Mouse (Mus musculus) embryo, embryonic 10 days (tissue): ENCODE results near the gene Fkbp6.
"Not testable (repeated sequence)": the region's sequence is repeated elsewhere in the genome, so short reads cannot be mapped to it uniquely, and the experiment has no call there.

Experiments
- DNase-seq: peaks from one replicate; pipeline ENCODE4 v3.0.0-alpha.2; 2015; ENCODE audit warnings: low spot score

Fkbp6 gene

GRCm38 (mm10) chr5:135349862-135350261 is at the start of gene Fkbp6:
Fkbp6 (minus strand) TSS chr5:135350044.
- DNase-seq: no peak

- no peak for DNase-seq
Measured at GRCm38 (mm10) chr5:135399382-135399781, 49.5 kb upstream of the Fkbp6 start.

GRCm38 (mm10) chr5:135395826-135396225 is 46.0 kb upstream of the Fkbp6 start:
- DNase-seq: peak; percentile 64

- peak; percentile 93 for DNase-seq
Measured at GRCm38 (mm10) chr5:135394004-135394823, 44.4 kb upstream of the Fkbp6 start, which contains the start of gene Pom121. Pom121 (minus strand) TSS chr5:135394546.

- DNase-seq: no peak
Measured at GRCm38 (mm10) chr5:135383771-135384170, 33.9 kb upstream of the Fkbp6 start.

GRCm38 (mm10) chr5:135382746-135383145 is 32.9 kb upstream of the Fkbp6 start:
- DNase-seq: no peak

GRCm38 (mm10) chr5:135381356-135381925 is 31.6 kb upstream of the Fkbp6 start:
- no peak for DNase-seq

- DNase-seq: no peak
Measured at GRCm38 (mm10) chr5:135380681-135381080, 30.8 kb upstream of the Fkbp6 start.

GRCm38 (mm10) chr5:135376341-135376740 is 26.5 kb upstream of the Fkbp6 start:
- DNase-seq: no peak

GRCm38 (mm10) chr5:135375167-135375566 is 25.3 kb upstream of the Fkbp6 start:
- no peak for DNase-seq

- no peak for DNase-seq
Measured at GRCm38 (mm10) chr5:135373601-135374000, 23.8 kb upstream of the Fkbp6 start.

- DNase-seq: no peak
Measured at GRCm38 (mm10) chr5:135371195-135371594, 21.4 kb upstream of the Fkbp6 start.

- peak; percentile 98 for DNase-seq
Measured at GRCm38 (mm10) chr5:135369787-135370654, 20.2 kb upstream of the Fkbp6 start, which contains the start of gene Nsun5. Nsun5 (plus strand) TSS chr5:135369953.

GRCm38 (mm10) chr5:135369196-135369595 is 19.4 kb upstream of the Fkbp6 start:
- DNase-seq: not testable (repeated sequence)

GRCm38 (mm10) chr5:135368312-135368711 is 18.5 kb upstream of the Fkbp6 start:
- DNase-seq: no peak

GRCm38 (mm10) chr5:135367841-135368240 is 18.0 kb upstream of the Fkbp6 start:
- DNase-seq: no peak

GRCm38 (mm10) chr5:135363540-135363939 is 13.7 kb upstream of the Fkbp6 start:
- peak; percentile 85 for DNase-seq

- no peak for DNase-seq
Measured at GRCm38 (mm10) chr5:135362572-135362971, 12.7 kb upstream of the Fkbp6 start.

GRCm38 (mm10) chr5:135359772-135360171 is 9.9 kb upstream of the Fkbp6 start:
- no peak for DNase-seq

GRCm38 (mm10) chr5:135357556-135357955 is 7.7 kb upstream of the Fkbp6 start:
- DNase-seq: no peak

GRCm38 (mm10) chr5:135356090-135356489 is 6.2 kb upstream of the Fkbp6 start:
- no peak for DNase-seq

GRCm38 (mm10) chr5:135353564-135353963 is 3.7 kb upstream of the Fkbp6 start:
- peak; percentile 61 for DNase-seq
